Mouse (Mus musculus) kidney, adult 2 months (tissue): ENCODE measurements around the gene Pnpla1. TPM values are rescaled to one million over a fixed set of nuclear protein-coding genes. Genes with fewer than 3 reads are reported as not detected.
A peak's percentile ranks its signal among the peaks of the same experiment; 100 is the strongest.

ENCODE experiments used
- DNase-seq: peaks from one replicate; pipeline ENCODE4 v3.0.0; 2021
- H3K27ac ChIP-seq: fragments of 200-500 bp; 2 replicates; pipeline ENCODE4 v1.5.1; 2012; ENCODE audit warnings: low read depth, low read length, control low read depth, inconsistent platforms; ENCODE audit not compliant: insufficient read depth
- H3K27me3 ChIP-seq: fragments of 200-500 bp; replicated peaks from 2 replicates; pipeline ENCODE4 v1.6.1; 2012; ENCODE audit warnings: mild to moderate bottlenecking, moderate library complexity, low read length, inconsistent platforms; ENCODE audit not compliant: control insufficient read depth, insufficient read depth
- H3K36me3 ChIP-seq: fragments of 200-500 bp; 2 replicates; pipeline ENCODE4 v1.6.1; 2012; ENCODE audit warnings: mild to moderate bottlenecking, moderate library complexity, low read length, inconsistent platforms; ENCODE audit not compliant: control insufficient read depth, insufficient read depth
- H3K4me1 ChIP-seq: fragments of 200-500 bp; 2 replicates; pipeline ENCODE4 v1.6.1; 2011; ENCODE audit warnings: low read length; ENCODE audit not compliant: control insufficient read depth, insufficient read depth
- H3K4me3 ChIP-seq: fragments of 200-500 bp; 2 replicates; pipeline ENCODE4 v1.5.1; 2011; ENCODE audit warnings: mild to moderate bottlenecking, low read depth, low read length, control low read depth; ENCODE audit not compliant: insufficient read depth
- CTCF ChIP-seq: fragments of 200-500 bp; conservative IDR thresholded peaks from 2 replicates; pipeline ENCODE4 v1.5.1; 2011; ENCODE audit warnings: low read depth, mild to moderate bottlenecking, control low read depth, low read length, moderate library complexity, mixed read lengths; ENCODE audit not compliant: insufficient read depth, insufficient read length
- POLR2A ChIP-seq: fragments of 200-500 bp; IDR thresholded peaks from one replicate; pipeline ENCODE4 v1.6.1; 2011; ENCODE audit warnings: low read depth, low read length, control low read depth
- WGBS: fragments of 180-500 bp; shearing (Covaris S2); methylation state at CpG from one replicate; pipeline ENCODE4 v1.1.7; 2018; 5-methylcytosine and 5-hydroxymethylcytosine counted together
- polyA plus RNA-seq: library from polyadenylated mRNA; depleted of rRNA; stranded (reverse); fragments of >200 nt; gene quantifications from 2 replicates; pipeline ENCODE4 v1.2.3, GENCODE M21; 2012

The Pnpla1 gene
- polyA plus RNA-seq, 1 experiment = not detected

DNA sequence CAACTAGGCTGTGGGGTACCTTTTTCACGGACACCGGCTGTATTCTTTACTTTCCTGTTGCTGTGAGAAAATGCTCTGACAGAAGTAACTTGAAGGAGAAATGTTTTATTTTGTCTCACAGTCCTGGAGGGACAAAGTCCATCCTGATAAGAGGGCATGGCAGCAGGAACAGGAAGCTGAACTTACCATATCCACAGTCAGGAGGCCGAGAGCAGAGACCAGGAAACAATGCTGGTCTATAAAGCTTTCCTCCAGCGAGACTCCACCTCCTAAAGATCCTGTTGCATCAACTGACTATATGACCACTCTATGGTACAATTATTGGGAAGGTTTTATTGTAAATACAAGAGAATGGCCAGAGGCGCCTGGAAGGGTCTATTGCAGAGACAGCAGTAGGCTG is 14.5 kb upstream of the Pnpla1 start:
- Histone ChIP-seq H3K4me1 (no peaks in the 10 kb centered on the region), H3K27ac (no peak overlapping the region), H3K27me3 (no peaks in the 10 kb centered on the region), H3K4me3 (no peak overlapping the region), H3K36me3 (no peaks in the 10 kb centered on the region)
- no peak for TF ChIP-seq CTCF
- TF ChIP-seq POLR2A = no peak
- DNase-seq = no peak
- 68% methylated on average over 5 of the region's 5 CpGs for WGBS

DNA sequence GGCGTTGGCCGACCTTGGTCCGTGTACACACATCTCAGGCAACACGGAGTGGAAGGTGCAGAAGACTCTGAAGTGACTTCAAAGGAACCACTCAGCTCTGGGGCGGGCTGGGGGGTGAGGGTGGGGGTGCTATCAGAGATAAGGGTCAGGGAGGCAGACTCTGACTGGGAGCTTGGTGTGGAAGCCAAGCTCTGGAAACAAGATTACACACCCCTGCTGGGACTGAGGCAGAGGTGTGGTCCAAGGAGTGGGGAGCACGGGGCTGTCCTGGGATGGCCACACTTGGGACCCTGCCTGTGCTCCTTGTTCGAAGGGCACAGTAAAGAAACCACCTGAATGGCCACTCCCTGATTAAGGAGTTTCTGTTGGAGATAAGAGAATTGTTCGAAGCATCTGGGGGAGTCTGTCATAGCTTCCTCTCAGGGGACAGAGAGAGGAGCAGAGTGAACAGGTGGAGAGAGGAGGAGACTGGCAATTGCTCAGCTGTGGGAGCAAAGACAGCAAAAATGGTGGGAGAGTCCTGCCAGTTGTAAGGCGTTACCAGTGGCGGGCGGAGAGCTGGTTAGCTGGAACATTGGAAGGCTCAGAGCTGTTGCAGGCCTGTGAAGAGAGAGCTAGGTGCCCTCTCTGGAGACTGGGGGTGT is 11.1 kb upstream of the Pnpla1 start:
- Histone ChIP-seq H3K4me1 (no peaks in the 10 kb centered on the region), H3K36me3 (no peaks in the 10 kb centered on the region), H3K27me3 (no peaks in the 10 kb centered on the region), H3K4me3 (no peak overlapping the region), H3K27ac (no peak overlapping the region)
- TF ChIP-seq CTCF = no peak
- TF ChIP-seq POLR2A = no peak
- no peak for DNase-seq
- 57% methylated on average over 11 of the region's 11 CpGs for WGBS

DNA sequence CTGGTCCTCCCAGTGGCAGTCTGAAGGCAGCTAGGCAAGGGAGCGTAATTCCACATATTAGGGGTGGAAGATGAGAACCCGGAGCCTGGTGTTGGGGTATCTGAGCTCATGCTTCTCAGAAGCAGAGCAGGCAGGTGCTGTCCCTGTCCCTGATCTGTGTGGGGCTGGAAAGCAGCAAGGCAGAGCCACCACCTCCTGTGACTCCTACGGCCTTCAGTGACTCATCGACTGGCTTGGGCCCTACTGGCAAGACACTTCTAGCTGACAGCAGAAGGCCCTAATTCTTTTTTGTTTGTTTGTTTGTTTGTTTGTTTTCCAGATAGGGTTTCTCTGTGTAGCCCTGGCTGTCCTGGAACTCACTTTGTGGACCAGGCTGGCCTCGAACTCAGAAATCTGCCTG is 7.7 kb upstream of the Pnpla1 start:
- TF ChIP-seq POLR2A (no peak), CTCF (no peak)
- Histone ChIP-seq H3K4me1 (no peaks in the 10 kb centered on the region), H3K4me3 (no peak overlapping the region), H3K36me3 (no peaks in the 10 kb centered on the region), H3K27ac (no peak overlapping the region), H3K27me3 (no peaks in the 10 kb centered on the region)
- no peak for DNase-seq
- 95% methylated on average over 5 of the region's 5 CpGs for WGBS

DNA sequence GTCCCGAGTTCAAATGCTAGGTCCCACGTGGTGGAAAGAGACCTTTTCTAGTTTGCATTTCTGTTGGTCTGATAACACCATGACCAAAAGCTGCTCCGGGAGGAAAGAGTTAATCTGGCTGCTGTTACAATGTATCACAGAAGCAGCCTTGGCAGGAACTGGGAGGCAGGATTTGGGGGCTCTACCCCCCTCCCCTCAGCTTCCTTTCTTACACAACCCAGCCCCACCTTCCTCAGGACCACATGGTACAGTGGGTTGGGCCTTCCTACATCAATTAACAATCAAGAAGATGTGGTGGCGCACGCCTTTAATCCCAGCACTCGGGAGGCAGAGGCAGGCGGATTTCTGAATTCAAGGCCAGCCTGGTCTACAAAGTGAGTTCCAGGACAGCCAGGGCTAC is 3.8 kb upstream of the Pnpla1 start:
- Histone ChIP-seq H3K27ac (no peak overlapping the region), H3K4me3 (no peak overlapping the region), H3K36me3 (no peaks in the 10 kb centered on the region), H3K27me3 (no peaks in the 10 kb centered on the region), H3K4me1 (no peaks in the 10 kb centered on the region)
- 86% methylated on average over 7 of the region's 7 CpGs for WGBS
- TF ChIP-seq CTCF = no peak
- TF ChIP-seq POLR2A = no peak
- no peak for DNase-seq

DNA sequence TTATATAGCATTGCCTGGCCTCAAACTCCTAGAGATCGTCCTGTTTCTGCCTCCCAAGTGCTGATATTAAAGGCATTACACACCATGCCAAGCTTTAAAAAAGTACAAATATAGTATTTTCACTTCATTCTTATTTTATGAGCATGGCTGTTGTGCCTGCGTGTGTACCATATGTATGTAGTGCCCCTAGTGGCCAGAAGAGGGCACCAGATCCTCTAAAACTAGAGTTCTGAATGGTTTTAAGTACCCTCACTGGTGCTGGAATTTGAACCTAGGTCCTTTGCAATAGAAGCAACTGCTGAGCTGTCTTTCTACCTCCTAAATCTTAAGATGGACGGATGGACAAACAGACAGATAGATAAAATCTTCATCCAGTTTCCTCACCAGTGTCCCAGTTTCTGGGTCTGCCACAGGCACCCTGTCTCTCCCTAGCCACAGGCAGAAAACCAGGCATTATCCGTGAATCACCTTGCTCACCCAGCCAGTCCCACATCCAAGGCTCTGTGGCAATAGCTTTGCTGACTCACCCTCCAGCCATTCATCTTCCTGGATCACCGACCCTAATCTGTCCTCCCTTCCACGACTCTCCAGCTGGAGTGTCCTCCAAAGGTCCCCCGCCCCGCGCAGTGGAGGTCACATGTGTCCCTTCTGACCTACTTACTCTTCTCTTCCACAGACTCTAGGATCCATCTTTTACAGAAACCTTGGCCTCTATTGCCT is 2.9 kb upstream of the Pnpla1 start:
- WGBS = 53% methylated on average over 9 of the region's 9 CpGs
- peak; percentile 29 for DNase-seq
- Histone ChIP-seq H3K36me3 (no peaks in the 10 kb centered on the region), H3K4me1 (no peaks in the 10 kb centered on the region), H3K27me3 (no peaks in the 10 kb centered on the region), H3K4me3 (no peak overlapping the region), H3K27ac (no peak overlapping the region)
- no peak for TF ChIP-seq POLR2A
- TF ChIP-seq CTCF = peak; percentile 41

DNA sequence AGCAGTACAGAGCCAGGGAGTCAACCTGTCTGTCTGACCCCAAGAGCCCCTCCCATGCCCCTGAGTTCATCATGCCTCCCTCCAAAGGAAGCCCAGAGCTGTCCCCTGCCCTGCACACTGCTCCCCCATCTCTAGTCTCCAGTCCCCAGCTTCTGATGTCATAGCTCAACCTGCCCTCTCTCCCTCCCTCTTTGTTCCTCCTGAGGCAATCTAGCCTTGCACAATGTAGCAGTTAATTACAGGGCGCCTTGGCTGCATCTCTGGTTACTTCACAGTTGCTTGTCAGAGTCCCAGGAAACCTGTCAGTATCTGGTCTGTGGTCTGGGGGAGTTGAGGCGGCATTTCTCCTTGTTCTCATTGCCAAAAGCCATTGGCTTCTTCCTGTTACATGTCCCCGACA is 2.2 kb upstream of the Pnpla1 start:
- no peaks in the 10 kb centered on the region for H3K27me3 ChIP-seq
- H3K36me3 ChIP-seq = no peaks in the 10 kb centered on the region
- no peak for TF ChIP-seq CTCF
- no peak for TF ChIP-seq POLR2A
- no peak overlapping the region for H3K4me3 ChIP-seq
- no peaks in the 10 kb centered on the region for H3K4me1 ChIP-seq
- H3K27ac ChIP-seq = no peak overlapping the region
- 34% methylated on average over 3 of the region's 3 CpGs for WGBS
- DNase-seq = no peak

DNA sequence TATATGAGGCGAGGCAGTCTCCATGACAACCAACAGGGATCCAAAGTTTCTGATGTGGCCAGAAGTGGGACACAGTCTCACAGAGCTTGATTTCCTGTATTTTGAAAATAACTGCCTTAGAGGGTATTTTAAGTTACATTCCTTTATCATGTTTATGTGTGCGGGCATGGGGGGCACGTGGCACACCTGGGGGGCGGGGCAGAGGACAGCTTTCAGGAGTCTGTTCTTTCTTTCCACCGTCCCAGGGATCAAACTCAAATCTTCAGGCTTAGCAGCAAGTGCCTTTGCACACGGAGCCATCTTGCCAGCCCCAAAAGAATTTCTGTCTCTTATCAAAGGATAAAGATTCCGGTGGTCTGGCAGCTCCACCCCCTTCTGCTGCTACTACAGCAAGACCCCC is 5.7 kb downstream of the Pnpla1 start:
- H3K27ac ChIP-seq = no peak overlapping the region
- no peaks in the 10 kb centered on the region for H3K36me3 ChIP-seq
- DNase-seq = no peak
- no peaks in the 10 kb centered on the region for H3K27me3 ChIP-seq
- no peaks in the 10 kb centered on the region for H3K4me1 ChIP-seq
- no peak overlapping the region for H3K4me3 ChIP-seq
- 78% methylated on average over 7 of the region's 7 CpGs for WGBS
- TF ChIP-seq POLR2A (no peak), CTCF (no peak)
